Mouse (Mus musculus): Measurements from ENCODE around the gene Ltc4s.

Ltc4s gene

GRCm38 (mm10) chr11:50248473-50249171 is 10.2 kb upstream of the Ltc4s start:
- no peak for DNase-seq (ENCODE audit: extremely low read depth, low read depth)

- DNase-seq (ENCODE audit: extremely low read depth, low read depth) = no peak
Observed at GRCm38 (mm10) chr11:50245269-50245668, 6.9 kb upstream of the Ltc4s start.

GRCm38 (mm10) chr11:50243926-50244325 is 5.5 kb upstream of the Ltc4s start:
- DNase-seq (ENCODE audit: extremely low read depth, low read depth) = no peak

GRCm38 (mm10) chr11:50240235-50240911 is 2.0 kb upstream of the Ltc4s start:
- no peak for DNase-seq (ENCODE audit: extremely low read depth, low read depth)

- DNase-seq (ENCODE audit: extremely low read depth, low read depth) = no peak
Observed at GRCm38 (mm10) chr11:50238821-50239791, 690 bp upstream of the Ltc4s start.

GRCm38 (mm10) chr11:50236937-50237835 is 1.2 kb downstream of the Ltc4s start:
- no peak for DNase-seq (ENCODE audit: extremely low read depth, low read depth)

GRCm38 (mm10) chr11:50236540-50236936 is 1.9 kb downstream of the Ltc4s start:
- DNase-seq (ENCODE audit: extremely low read depth, low read depth) = no peak

- no peak for DNase-seq (ENCODE audit: extremely low read depth, low read depth)
Observed at GRCm38 (mm10) chr11:50234606-50235005, 3.8 kb downstream of the Ltc4s start.

GRCm38 (mm10) chr11:50233993-50234392 is 4.4 kb downstream of the Ltc4s start:
- no peak for DNase-seq (ENCODE audit: extremely low read depth, low read depth)

GRCm38 (mm10) chr11:50233022-50233421 is 5.4 kb downstream of the Ltc4s start:
- no peak for DNase-seq (ENCODE audit: extremely low read depth, low read depth)

GRCm38 (mm10) chr11:50231411-50231810 is 7.0 kb downstream of the Ltc4s start:
- DNase-seq (ENCODE audit: extremely low read depth, low read depth) = no peak

- no peak for DNase-seq (ENCODE audit: extremely low read depth, low read depth)
Observed at GRCm38 (mm10) chr11:50230481-50231304, 7.7 kb downstream of the Ltc4s start.

- no peak for DNase-seq (ENCODE audit: extremely low read depth, low read depth)
Observed at GRCm38 (mm10) chr11:50229252-50229910, 9.0 kb downstream of the Ltc4s start.

GRCm38 (mm10) chr11:50228772-50229171 is 9.6 kb downstream of the Ltc4s start:
- no peak for DNase-seq (ENCODE audit: extremely low read depth, low read depth)

- no peak for DNase-seq (ENCODE audit: extremely low read depth, low read depth)
Observed at GRCm38 (mm10) chr11:50227736-50228135, 10.7 kb downstream of the Ltc4s start.

GRCm38 (mm10) chr11:50227226-50227625 is 11.2 kb downstream of the Ltc4s start:
- no peak for DNase-seq (ENCODE audit: extremely low read depth, low read depth)

- DNase-seq (ENCODE audit: extremely low read depth, low read depth) = no peak
Observed at GRCm38 (mm10) chr11:50226406-50226805, 12.0 kb downstream of the Ltc4s start.

- DNase-seq (ENCODE audit: extremely low read depth, low read depth) = no peak
Observed at GRCm38 (mm10) chr11:50225611-50226378, 12.6 kb downstream of the Ltc4s start.

All from MEL-GATA-1-ER (cell line).